In the genomic region with DNA sequence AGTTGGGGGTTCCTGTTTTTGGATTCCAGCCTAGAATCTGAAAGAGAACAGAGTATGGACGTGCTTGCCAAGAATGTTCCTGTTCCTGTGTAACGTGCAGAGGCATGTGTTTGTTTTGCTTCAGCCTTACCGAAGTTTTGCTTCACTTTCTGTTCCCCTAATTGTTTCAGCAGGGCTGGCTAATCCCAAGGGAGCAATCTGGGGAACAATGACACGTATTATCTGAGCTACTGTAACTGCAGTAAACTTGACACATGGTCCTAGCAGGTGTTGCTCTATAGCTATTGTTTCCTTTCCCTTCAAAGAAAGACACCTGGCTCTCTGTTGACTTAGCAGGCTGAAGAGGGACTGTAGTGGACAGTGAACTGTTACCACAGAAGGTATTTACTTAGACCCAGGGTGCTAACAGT, we compare ENCODE assay signal across 8 mouse cellular contexts. TPM values are rescaled to one million over a fixed set of nuclear protein-coding genes. Genes with fewer than 3 reads are reported as not detected.
DNase-seq lines count a peak whose midpoint lies in the region; ATAC-seq lines count a peak whose summit lies in the region.

No protein-coding gene starts in this region.

- no peak overlapping the region for H3K27ac ChIP-seq in forebrain, embryonic 14.5 days (ENCODE audit: low read depth, low read length)
- no peak overlapping the region for H3K27ac ChIP-seq in forebrain, embryonic 10.5 days

- no peaks in the 10 kb centered on the region for H3K9me3 ChIP-seq in forebrain, embryonic 14.5 days (replicated peaks; ENCODE audit: control insufficient read depth, low read length)
- H3K9me3 ChIP-seq in forebrain, embryonic 10.5 days = no peaks in the 10 kb centered on the region

- no peak overlapping the region for H3K4me2 ChIP-seq in forebrain, embryonic 14.5 days (ENCODE audit: low read length)

- 17% methylated on average over 4 of the region's 4 CpGs for WGBS in forebrain, embryonic 14.5 days
- 64% methylated on average over 4 of the region's 4 CpGs for WGBS in forebrain, embryonic 10.5 days

- no peak overlapping the region for H3K9ac ChIP-seq in forebrain, embryonic 14.5 days (ENCODE audit: low read length)

- 0 out of 2 replicates have a peak, but pooled peaks have one; percentile 20 for ATAC-seq in forebrain, embryonic 14.5 days

- DNase-seq in forebrain, embryonic 14.5 days (ENCODE audit: low spot score) = peak; percentile 33
- no peak for DNase-seq in forebrain, embryonic 10.5 days (ENCODE audit: extremely low spot score, low spot score)
- peak; percentile 43 to 56 for DNase-seq in spleen, postnatal 36 days (ENCODE audit: low spot score in 2 of 2)
- DNase-seq in spleen, postnatal 4 days (ENCODE audit: low spot score in 2 of 2) = no peak
- DNase-seq in kidney, postnatal 14 days = peak; percentile 56
- no peak for DNase-seq in MN1 (ENCODE audit: low spot score)
- no peak for DNase-seq in right cerebral cortex, postnatal 25 days
- DNase-seq in urinary bladder, adult 18-20 months (ENCODE audit: low spot score in 2 of 2) = no peak

- no peak overlapping the region for H3K4me3 ChIP-seq in forebrain, embryonic 14.5 days (ENCODE audit: low read depth, low read length)
- H3K4me3 ChIP-seq in forebrain, embryonic 10.5 days = no peak overlapping the region

- H3K4me1 ChIP-seq in forebrain, embryonic 14.5 days (ENCODE audit: control insufficient read depth, insufficient read depth, low read length) = no peaks in the 10 kb centered on the region; the same call in 1 of the 2 replicates
- peaks cover 17% of the 10 kb centered on the region for H3K4me1 ChIP-seq in forebrain, embryonic 10.5 days

- H3K36me3 ChIP-seq in forebrain, embryonic 14.5 days (ENCODE audit: control insufficient read depth, insufficient read depth, low read length) = no peaks in the 10 kb centered on the region
- no peaks in the 10 kb centered on the region for H3K36me3 ChIP-seq in forebrain, embryonic 10.5 days (replicated peaks)

- H3K27me3 ChIP-seq in forebrain, embryonic 14.5 days (replicated peaks; ENCODE audit: control insufficient read depth, insufficient read depth, low read length) = no peaks in the 10 kb centered on the region
- H3K27me3 ChIP-seq in forebrain, embryonic 10.5 days (ENCODE audit: poor library complexity, severe bottlenecking) = no peaks in the 10 kb centered on the region

RNA-seq across cellular contexts. Expression of a gene that starts 25.3 kb away (rescaled TPM):
- polyA plus RNA-seq in forebrain, embryonic 14.5 days (2014; fragmentation: Nextera tagmentation; extraction: Ambion mirVana) = 6.5 and 8.8 TPM in 2 replicates
- polyA plus RNA-seq in forebrain, embryonic 10.5 days (2016; fragmentation: Nextera tagmentation; extraction: Ambion mirVana) = 2.0 and 2.9 TPM in 2 replicates

Comparison
In these comparisons a context has a peak if more than half of its experiments do, and no peak if none do; other contexts are left out.
1. DNase-seq: peak in forebrain, embryonic 14.5 days (single experiment), spleen, postnatal 36 days (2 of 2) and kidney, postnatal 14 days (single experiment); none in forebrain, embryonic 10.5 days (single experiment), spleen, postnatal 4 days (0 of 2), MN1 (single experiment), right cerebral cortex, postnatal 25 days (single experiment) and urinary bladder, adult 18-20 months (0 of 2).